Mouse (Mus musculus) stomach, postnatal 0 days (tissue): Measurements from ENCODE around the gene Lmbrd1. TPM values are rescaled to one million over a fixed set of nuclear protein-coding genes. Genes with fewer than 3 reads are reported as not detected.
"Not testable (repeated sequence)": the region's sequence is repeated elsewhere in the genome, so short reads cannot be mapped to it uniquely, and the experiment has no call there.

Experiments
- ATAC-seq: fragments of 200-750 bp; cut with Nextera tagmentation; 2 replicates; pipeline ENCODE4 v1.8.0; 2017; ENCODE audit not compliant: low FRiP score, low TSS enrichment
- DNase-seq: peaks from one replicate; pipeline ENCODE4 v3.0.0-alpha.2; 2016; ENCODE audit warnings: low spot score
- H3K27ac ChIP-seq: fragments of 300-500 bp; sonication (generic); replicated peaks from 2 replicates; pipeline ENCODE4 v1.5.1; 2014; ENCODE audit warnings: mild to moderate bottlenecking, control low read depth
- H3K27me3 ChIP-seq: fragments of 300-500 bp; sonication (generic); 2 replicates; pipeline ENCODE4 v1.6.1; 2014; ENCODE audit warnings: low read length; ENCODE audit not compliant: control insufficient read depth, insufficient read depth
- H3K36me3 ChIP-seq: fragments of 300-500 bp; sonication (generic); 2 replicates; pipeline ENCODE4 v1.6.1; 2014; ENCODE audit warnings: low read length, mixed read lengths; ENCODE audit not compliant: control insufficient read depth, insufficient read depth
- H3K4me1 ChIP-seq: fragments of 300-500 bp; sonication (generic); replicated peaks from 2 replicates; pipeline ENCODE4 v1.6.1; 2014; ENCODE audit warnings: antibody characterized with exemption; ENCODE audit not compliant: control insufficient read depth, insufficient read depth
- H3K4me2 ChIP-seq: fragments of 300-500 bp; sonication (generic); replicated peaks from 2 replicates; pipeline ENCODE4 v1.6.1; 2014; ENCODE audit warnings: low read depth, mild to moderate bottlenecking, control low read depth, moderate library complexity
- H3K4me3 ChIP-seq: fragments of 300-500 bp; sonication (generic); 2 replicates; pipeline ENCODE4 v1.5.1; 2014; ENCODE audit warnings: low read depth, low read length, control low read depth
- H3K9ac ChIP-seq: fragments of 300-500 bp; sonication (generic); 2 replicates; pipeline ENCODE4 v1.6.1; 2014; ENCODE audit warnings: mild to moderate bottlenecking, low read length, control low read depth, mixed read lengths
- H3K9me3 ChIP-seq: fragments of 300-500 bp; sonication (generic); 2 replicates; pipeline ENCODE4 v1.6.1; 2016; ENCODE audit warnings: low read length; ENCODE audit not compliant: control insufficient read depth
- CTCF ChIP-seq: IDR thresholded peaks from 2 replicates; pipeline ENCODE4 v1.5.1; 2016; ENCODE audit warnings: antibody characterized with exemption, low read depth, mild to moderate bottlenecking, moderate library complexity
- EP300 ChIP-seq: optimal IDR thresholded peaks from 2 replicates; pipeline ENCODE3; 2016; ENCODE audit warnings: antibody characterized with exemption
- WGBS: fragments of 180-500 bp; shearing (Covaris S2); extraction: QIAGEN DNeasy Blood & Tissue Kit; methylation state at CpG from one replicate; pipeline ENCODE4 v1.1.7; 2014; 5-methylcytosine and 5-hydroxymethylcytosine counted together
- polyA plus RNA-seq: library from polyadenylated mRNA; unstranded; fragments of >200 nt; fragmentation: Nextera tagmentation; extraction: Ambion mirVana; gene quantifications from 2 replicates; pipeline ENCODE4 v1.2.1, GENCODE M21; 2015

Gene Lmbrd1
- polyA plus RNA-seq, 1 experiment from 2014 or later = 35.2 TPM

DNA sequence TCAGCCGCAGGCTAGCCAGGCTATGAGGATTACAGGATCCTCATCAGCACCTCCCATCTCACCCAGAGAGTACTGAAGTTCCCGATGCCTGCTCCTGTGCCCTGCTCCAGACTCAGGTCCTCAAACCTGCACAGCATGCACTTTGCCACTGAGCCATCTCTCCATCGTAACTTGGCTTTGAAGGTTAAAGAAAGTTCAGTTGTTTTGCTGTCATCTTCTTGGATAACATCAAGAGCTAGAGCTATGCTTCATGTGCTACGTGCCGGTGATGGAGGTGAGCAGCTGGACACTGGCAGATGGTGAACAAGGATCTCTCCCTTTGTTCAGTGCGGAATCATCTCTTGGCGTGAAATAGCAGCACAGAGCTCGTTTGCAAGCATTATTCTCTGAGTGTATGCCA is 80.1 kb downstream of the Lmbrd1 start:
- no peak overlapping the region for H3K4me3 ChIP-seq

DNA sequence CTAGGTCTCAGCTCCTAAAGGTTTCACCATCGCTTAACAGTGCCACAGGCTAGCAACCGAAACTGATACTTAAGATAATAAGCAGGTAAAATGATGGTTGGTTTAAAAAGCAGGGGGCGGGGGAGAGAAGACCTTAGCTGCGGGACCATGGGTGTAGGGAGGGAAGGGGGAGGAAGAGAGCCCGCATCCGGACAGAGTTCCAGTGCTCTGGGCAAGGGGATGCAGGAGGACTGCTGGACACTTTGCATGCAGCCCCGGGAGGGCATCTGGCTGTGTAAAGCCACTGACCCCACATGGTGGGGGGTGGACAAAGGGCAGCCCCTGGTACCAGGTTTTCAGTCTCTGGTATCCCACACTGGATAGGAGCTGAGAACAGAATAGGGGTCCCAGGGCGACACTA is 88.0 kb downstream of the Lmbrd1 start:
- no peak overlapping the region for H3K4me2 ChIP-seq
- ATAC-seq (no peak), DNase-seq (no peak)
- no peak overlapping the region for H3K9ac ChIP-seq
- TF ChIP-seq CTCF = no peak
- TF ChIP-seq EP300 = no peak
- no peaks in the 10 kb centered on the region; the same call in 1 of the 2 replicates for H3K36me3 ChIP-seq
- no peak overlapping the region for H3K4me3 ChIP-seq
- H3K9me3 ChIP-seq = no peaks in the 10 kb centered on the region
- no peaks in the 10 kb centered on the region for H3K27me3 ChIP-seq
- H3K4me1 ChIP-seq = no peaks in the 10 kb centered on the region
- 92% methylated on average over 8 of the region's 8 CpGs for WGBS
- H3K27ac ChIP-seq = no peak overlapping the region

More for the DNA sequence above, 80.1 kb downstream of the Lmbrd1 start:
- no peaks in the 10 kb centered on the region for H3K27me3 ChIP-seq
- no peak for DNase-seq
- no peaks in the 10 kb centered on the region for H3K4me1 ChIP-seq
- ATAC-seq = no peak
- WGBS = 86% methylated on average over 8 of the region's 8 CpGs
- H3K9me3 ChIP-seq = no peaks in the 10 kb centered on the region
- H3K36me3 ChIP-seq = no peaks in the 10 kb centered on the region; the same call in 1 of the 2 replicates
- H3K27ac ChIP-seq = no peak overlapping the region
- H3K9ac ChIP-seq = no peak overlapping the region
- no peak for TF ChIP-seq EP300
- no peak for TF ChIP-seq CTCF
- no peak overlapping the region for H3K4me2 ChIP-seq

DNA sequence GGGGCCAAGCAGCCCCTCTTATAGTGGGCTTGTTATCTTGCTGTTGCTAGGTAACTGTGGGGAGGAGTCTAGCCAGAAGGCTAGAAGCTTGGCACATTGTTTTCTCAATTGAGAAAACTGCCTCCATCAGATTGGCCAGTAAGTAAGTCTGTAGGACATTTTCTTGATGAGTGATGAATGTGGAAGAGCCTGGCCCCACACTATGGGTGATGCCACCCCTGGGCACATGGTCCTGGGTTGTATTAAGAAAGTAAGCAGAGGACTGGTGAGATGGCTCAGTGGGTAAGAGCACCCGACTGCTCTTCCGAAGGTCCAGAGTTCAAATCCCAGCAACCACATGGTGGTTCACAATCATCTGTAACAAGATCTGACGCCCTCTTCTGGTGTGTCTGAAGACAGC is 88.8 kb downstream of the Lmbrd1 start:
- WGBS = 91% methylated on average over 3 of the region's 3 CpGs
- not testable (repeated sequence) for H3K27ac ChIP-seq, H3K9ac ChIP-seq, H3K36me3 ChIP-seq, H3K4me1 ChIP-seq, DNase-seq, H3K4me3 ChIP-seq, H3K9me3 ChIP-seq, ATAC-seq, H3K4me2 ChIP-seq, H3K27me3 ChIP-seq

DNA sequence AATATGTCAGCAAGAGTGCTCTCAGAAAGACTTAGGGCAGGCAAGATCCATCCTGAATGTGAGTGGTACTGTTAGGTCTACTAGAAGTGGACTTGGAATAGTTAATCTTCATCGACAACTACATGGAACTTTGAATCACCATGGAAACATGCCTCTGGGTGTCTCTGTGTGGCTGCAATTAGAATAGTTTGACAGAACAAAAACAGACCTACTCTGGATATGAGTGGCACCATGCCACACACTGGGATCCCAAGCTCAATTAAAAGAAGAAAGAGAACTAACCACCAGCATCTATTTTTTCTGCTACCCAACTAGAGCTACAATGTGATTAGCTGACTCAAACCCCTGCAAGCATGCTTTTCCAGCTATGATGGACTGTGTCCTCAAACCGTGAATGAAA is 95.2 kb downstream of the Lmbrd1 start:
- ATAC-seq (no peak), DNase-seq (no peak)
- no peaks in the 10 kb centered on the region for H3K4me1 ChIP-seq
- H3K9me3 ChIP-seq = no peaks in the 10 kb centered on the region
- no peak overlapping the region for H3K27ac ChIP-seq
- H3K27me3 ChIP-seq = no peaks in the 10 kb centered on the region
- H3K4me2 ChIP-seq = no peak overlapping the region
- WGBS = 64% methylated on average over 2 of the region's 2 CpGs
- H3K4me3 ChIP-seq = no peak overlapping the region
- H3K9ac ChIP-seq = no peak overlapping the region
- no peaks in the 10 kb centered on the region for H3K36me3 ChIP-seq
- TF ChIP-seq CTCF = no peak
- no peak for TF ChIP-seq EP300

DNA sequence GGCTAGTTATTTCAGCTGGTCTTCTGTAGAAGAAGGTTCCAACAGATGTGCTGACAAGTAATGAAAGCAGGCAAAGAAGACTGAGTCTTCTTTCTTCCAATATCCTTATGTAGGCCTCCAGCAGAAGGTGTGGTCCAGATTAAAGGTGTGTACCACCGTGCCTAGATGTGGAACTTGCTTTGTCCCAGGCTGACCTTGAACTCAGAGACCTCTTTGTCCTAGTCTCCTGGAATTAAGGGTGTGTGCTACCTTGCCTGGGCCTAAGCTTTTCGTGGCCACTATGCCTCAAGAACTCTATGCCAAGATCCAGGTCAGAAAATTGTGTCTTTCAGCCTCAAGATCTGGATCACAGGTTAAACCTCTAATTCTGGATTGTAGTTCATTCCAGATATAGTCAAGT is 98.1 kb downstream of the Lmbrd1 start:
- TF ChIP-seq CTCF (no peak), EP300 (no peak)
- Histone ChIP-seq H3K27ac (no peak overlapping the region), H3K4me1 (no peaks in the 10 kb centered on the region), H3K9me3 (no peaks in the 10 kb centered on the region), H3K36me3 (no peaks in the 10 kb centered on the region), H3K4me2 (no peak overlapping the region), H3K9ac (no peak overlapping the region), H3K27me3 (no peaks in the 10 kb centered on the region), H3K4me3 (no peak overlapping the region)
- no peak for DNase-seq
- WGBS = 75% methylated on average over 2 of the region's 2 CpGs
- no peak for ATAC-seq

DNA sequence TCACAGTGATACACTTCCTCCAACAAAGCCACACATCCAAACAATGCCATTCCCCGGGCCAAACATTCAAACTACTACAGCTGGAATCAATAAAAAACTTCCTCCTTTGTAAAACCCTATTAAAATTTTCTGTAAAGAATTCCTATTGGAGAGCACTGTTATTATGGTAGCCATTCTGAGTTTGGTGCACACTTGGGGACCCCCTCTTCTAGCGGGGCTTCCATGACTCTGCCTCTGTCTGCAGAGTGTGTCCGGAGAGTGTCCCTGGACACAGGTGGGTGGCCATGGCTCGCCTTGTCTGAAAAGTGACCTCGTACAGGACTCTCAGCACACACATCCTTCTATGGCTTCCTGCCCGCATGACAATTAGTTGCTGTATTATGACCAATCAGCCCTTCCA is 114.7 kb downstream of the Lmbrd1 start:
- TF ChIP-seq CTCF (no peak), EP300 (no peak)

DNA sequence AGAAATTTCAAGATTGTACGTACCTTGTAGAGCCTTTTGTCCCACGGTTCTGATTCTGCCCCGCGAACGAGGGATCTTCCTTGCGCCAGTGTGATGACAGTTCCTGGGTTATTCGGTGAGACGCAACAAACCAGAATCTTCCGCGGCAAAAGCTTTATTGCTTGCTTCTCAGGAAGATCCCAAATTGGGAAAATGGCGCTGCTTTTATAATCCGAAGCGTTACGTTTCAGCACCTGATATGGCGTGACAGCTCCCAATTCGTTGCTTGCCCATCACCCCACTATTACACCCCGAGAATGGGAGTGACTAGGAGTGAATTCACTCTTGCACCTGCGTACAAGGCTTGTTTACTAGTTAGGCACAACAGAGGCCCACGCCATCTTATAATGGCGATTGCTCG is 129.5 kb downstream of the Lmbrd1 start:
- not testable (repeated sequence) for DNase-seq, H3K27ac ChIP-seq, ATAC-seq, H3K27me3 ChIP-seq, H3K4me3 ChIP-seq, H3K4me2 ChIP-seq, H3K9ac ChIP-seq, H3K36me3 ChIP-seq, H3K4me1 ChIP-seq, H3K9me3 ChIP-seq
- 96% methylated on average over 20 of the region's 21 CpGs for WGBS

More for the DNA sequence above, 114.7 kb downstream of the Lmbrd1 start:
- H3K4me2 ChIP-seq = no peak overlapping the region
- no peaks in the 10 kb centered on the region for H3K36me3 ChIP-seq
- DNase-seq = no peak
- H3K9ac ChIP-seq = no peak overlapping the region
- H3K4me1 ChIP-seq = no peaks in the 10 kb centered on the region
- H3K9me3 ChIP-seq = no peaks in the 10 kb centered on the region
- H3K4me3 ChIP-seq = no peak overlapping the region
- H3K27me3 ChIP-seq = no peaks in the 10 kb centered on the region
- no peak for ATAC-seq
- 91% methylated on average over 6 of the region's 6 CpGs for WGBS
- no peak overlapping the region for H3K27ac ChIP-seq

Other genes with a start within 250 kb of the Lmbrd1 start
- gene Col19a1, start 91.2 kb upstream of the Lmbrd1 start, polyA plus RNA-seq = 3.6 and 4.0 TPM in 2 replicates